Mouse (Mus musculus): Measurements from ENCODE around the gene Slc1a7. TPM values are rescaled to one million over a fixed set of nuclear protein-coding genes. Genes with fewer than 3 reads are reported as not detected.
A peak's percentile ranks its signal among the peaks of the same experiment; 100 is the strongest.

Slc1a7 gene
- not detected in 2 replicates for polyA plus RNA-seq (2016; fragmentation: Nextera tagmentation; extraction: Ambion mirVana)

GRCm38 (mm10) chr4:107967966-107968682, at the start of gene Slc1a7:
Gene Slc1a7, plus strand, starts transcription at chr4:107968332.
- no peak within 1 kb of the TSS for H3K27ac ChIP-seq
- H3K4me3 ChIP-seq: no peak within 1 kb of the TSS
- H3K27me3 ChIP-seq (replicated peaks): no peaks in the 10 kb centered on the region
- H3K4me1 ChIP-seq: no peaks in the 10 kb centered on the region
- WGBS: 85% methylated on average over 16 of the region's 16 CpGs
- H3K9ac ChIP-seq: no peak within 1 kb of the TSS
- no peaks in the 10 kb centered on the region for H3K36me3 ChIP-seq
- H3K9me3 ChIP-seq: no peaks in the 10 kb centered on the region
- no peak for ATAC-seq (ENCODE audit: low FRiP score, low read depth)
- H3K4me2 ChIP-seq (replicated peaks): no peak within 1 kb of the TSS

DNA sequence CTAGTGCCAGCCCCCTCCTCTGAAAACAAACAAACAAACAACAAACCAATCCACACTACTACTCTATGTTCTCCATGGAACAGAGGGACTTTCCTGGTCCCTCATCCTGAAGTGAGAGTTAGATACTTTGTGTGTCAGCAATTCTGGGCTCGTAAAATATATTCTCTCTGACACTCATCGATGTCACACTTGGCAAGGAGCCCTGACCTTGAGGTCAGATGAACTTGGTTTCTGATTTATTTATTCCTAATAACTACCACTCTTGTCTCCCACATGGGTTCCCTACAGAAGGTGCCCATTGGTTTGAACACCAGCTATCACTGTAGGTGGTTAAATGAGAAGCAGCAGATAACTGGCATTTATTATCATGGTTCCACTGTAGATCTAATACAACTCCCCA, 47.8 kb upstream of the Slc1a7 start:
- WGBS: 93% methylated on average over 2 of the region's 2 CpGs
- H3K27me3 ChIP-seq (replicated peaks): no peaks in the 10 kb centered on the region
- no peak for ATAC-seq (ENCODE audit: low FRiP score, low read depth)
- no peaks in the 10 kb centered on the region for H3K36me3 ChIP-seq
- H3K4me1 ChIP-seq: peaks cover 13% of the 10 kb centered on the region; the same call in 1 of the 2 replicates
- no peak overlapping the region for H3K27ac ChIP-seq
- H3K9me3 ChIP-seq: no peaks in the 10 kb centered on the region
- no peak overlapping the region for H3K4me2 ChIP-seq (replicated peaks)
- no peak overlapping the region for H3K4me3 ChIP-seq
- no peak overlapping the region for H3K9ac ChIP-seq

DNA sequence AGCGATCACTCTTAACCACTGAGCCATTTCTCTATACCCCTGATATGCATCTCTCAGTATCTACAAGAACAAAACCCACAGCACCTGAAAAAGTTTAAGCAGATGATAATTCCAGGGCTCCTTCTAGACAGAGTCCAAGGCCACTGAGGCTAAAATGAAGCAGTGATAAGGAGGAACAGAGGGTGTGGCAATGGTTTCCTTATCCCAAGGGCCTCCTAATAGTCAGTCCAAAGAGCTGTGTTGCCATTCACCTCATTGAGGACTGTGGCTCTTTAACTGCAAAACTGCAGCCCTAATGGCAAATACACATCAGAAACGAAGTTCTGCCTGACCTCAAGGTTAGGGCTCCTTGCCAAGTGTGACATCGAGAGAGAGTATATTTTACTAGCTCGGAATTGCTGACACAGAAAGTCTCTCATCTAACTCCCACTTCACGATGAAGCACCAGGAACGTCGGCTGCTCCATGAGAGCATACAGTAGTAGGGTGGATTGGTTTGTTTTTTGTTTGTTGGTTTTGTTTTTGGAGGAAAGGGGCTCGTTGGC, 46.9 kb upstream of the Slc1a7 start:
- Histone ChIP-seq H3K9ac (no peak overlapping the region), H3K27ac (no peak overlapping the region), H3K27me3 (replicated peaks) (no peaks in the 10 kb centered on the region), H3K4me1 (peaks cover 13% of the 10 kb centered on the region; the same call in 1 of the 2 replicates), H3K4me3 (no peak overlapping the region), H3K36me3 (no peaks in the 10 kb centered on the region), H3K9me3 (no peaks in the 10 kb centered on the region), H3K4me2 (replicated peaks) (no peak overlapping the region)
- 86% methylated on average over 8 of the region's 8 CpGs for WGBS
- ATAC-seq (ENCODE audit: low FRiP score, low read depth): no peak

DNA sequence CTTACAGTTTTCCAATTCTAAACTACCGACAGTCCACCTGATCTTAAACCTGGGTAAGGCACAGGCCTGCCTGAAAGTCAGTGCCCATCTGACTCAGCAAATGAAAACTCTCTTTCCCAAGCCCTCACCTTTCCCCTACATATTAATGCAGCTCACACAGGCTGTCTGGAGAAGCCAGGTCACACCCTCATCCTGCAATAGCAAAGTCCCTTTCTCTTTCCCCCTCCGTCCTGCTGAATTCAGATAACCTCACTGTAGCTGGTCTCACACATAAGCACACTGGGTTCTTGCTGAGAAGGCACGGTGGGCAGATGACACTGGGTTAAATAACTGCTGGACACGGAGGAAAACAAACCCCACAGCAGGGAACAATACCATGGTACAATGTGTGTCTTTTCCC, 46.2 kb upstream of the Slc1a7 start:
- H3K4me2 ChIP-seq (replicated peaks): peak overlapping the region; percentile 85
- H3K36me3 ChIP-seq: no peaks in the 10 kb centered on the region
- no peak overlapping the region for H3K27ac ChIP-seq
- no peaks in the 10 kb centered on the region for H3K9me3 ChIP-seq
- ATAC-seq (ENCODE audit: low FRiP score, low read depth): no peak
- no peak overlapping the region for H3K9ac ChIP-seq
- peaks cover 13% of the 10 kb centered on the region; the same call in 1 of the 2 replicates for H3K4me1 ChIP-seq
- WGBS: 54% methylated on average over 4 of the region's 4 CpGs
- H3K4me3 ChIP-seq: no peak overlapping the region
- H3K27me3 ChIP-seq (replicated peaks): no peaks in the 10 kb centered on the region

DNA sequence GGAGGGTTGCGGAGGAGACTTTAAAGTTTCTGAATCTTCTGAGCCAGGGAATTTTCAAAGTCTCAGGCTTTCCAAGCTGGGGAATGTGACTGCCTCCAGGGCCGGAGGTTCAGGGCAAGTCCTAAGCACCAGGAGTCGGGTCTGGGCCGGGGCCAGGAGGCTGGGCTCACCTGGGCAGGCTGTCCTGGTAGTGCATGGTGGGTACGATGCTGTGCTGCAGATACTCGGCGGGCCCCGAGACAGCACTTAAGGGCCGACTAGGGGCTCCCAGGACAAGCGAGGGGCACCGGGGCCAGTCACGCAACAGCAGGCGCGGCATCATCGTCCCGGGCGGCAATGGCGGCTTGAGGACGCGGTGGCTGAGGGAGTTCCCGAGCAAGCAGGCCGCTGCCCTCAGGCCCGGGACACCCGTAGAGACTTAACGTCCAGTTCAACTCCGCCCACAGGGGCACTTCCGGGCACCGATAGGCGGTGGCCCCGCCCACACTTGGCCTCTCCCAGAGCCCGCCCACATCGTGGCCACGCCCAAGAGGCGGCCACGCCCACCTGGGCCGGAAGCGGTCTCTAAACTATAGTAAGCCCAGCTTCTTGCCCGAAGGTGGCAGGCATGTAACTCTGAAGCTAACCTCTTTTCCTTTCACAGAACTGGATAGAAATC, 44.9 kb upstream of the Slc1a7 start, which contains the start of gene Cpt2:
Cpt2 (minus strand) TSS at position 466 of the 658 bp plus-strand sequence.
- WGBS: 2% methylated on average over 35 of the region's 38 CpGs
- ATAC-seq (ENCODE audit: low FRiP score, low read depth): peak; percentile 93
- no peaks in the 10 kb centered on the region for H3K27me3 ChIP-seq (replicated peaks)

DNA sequence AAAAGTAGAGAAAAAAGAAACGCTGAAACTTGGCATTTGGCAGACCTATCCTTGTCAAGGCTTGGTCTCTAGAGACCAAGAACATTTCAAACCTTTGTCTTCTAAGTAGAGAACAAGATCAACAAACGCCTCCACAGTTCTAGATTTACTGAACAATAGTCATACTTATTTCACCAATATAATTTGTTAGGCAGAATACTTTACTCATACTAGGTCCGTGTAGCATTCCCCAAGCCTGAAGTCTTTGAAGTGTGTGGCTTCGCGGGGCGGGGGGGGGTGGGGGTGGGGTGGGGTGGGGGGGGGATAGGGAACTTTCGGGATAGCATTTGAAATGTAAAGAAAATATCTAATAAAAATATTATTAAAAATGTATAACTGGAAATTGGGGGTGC, 44.3 kb upstream of the Slc1a7 start:
- Histone ChIP-seq H3K27ac (no peak overlapping the region), H3K4me3 (peak overlapping the region; percentile 69), H3K9me3 (no peaks in the 10 kb centered on the region), H3K27me3 (replicated peaks) (no peaks in the 10 kb centered on the region), H3K4me2 (replicated peaks) (peak overlapping the region; percentile 85), H3K4me1 (peaks cover 13% of the 10 kb centered on the region; the same call in 1 of the 2 replicates), H3K36me3 (no peaks in the 10 kb centered on the region), H3K9ac (no peak overlapping the region)
- peak; percentile 42 for ATAC-seq (ENCODE audit: low FRiP score, low read depth)
- 46% methylated on average over 7 of the region's 7 CpGs for WGBS

More for the DNA sequence above, 44.9 kb upstream of the Slc1a7 start, which contains the start of gene Cpt2:
- Histone ChIP-seq H3K4me2 (replicated peaks) (peak within 1 kb of the TSS; percentile 85), H3K9ac (peak within 1 kb of the TSS; percentile 74), H3K4me3 (peak within 1 kb of the TSS; percentile 69), H3K27ac (no peak within 1 kb of the TSS), H3K4me1 (peaks cover 13% of the 10 kb centered on the region; the same call in 1 of the 2 replicates), H3K9me3 (no peaks in the 10 kb centered on the region), H3K36me3 (no peaks in the 10 kb centered on the region)

- WGBS: 67% methylated on average over 2 of the region's 2 CpGs
- no peaks in the 10 kb centered on the region for H3K27me3 ChIP-seq (replicated peaks)
- no peaks in the 10 kb centered on the region for H3K9me3 ChIP-seq
- no peak overlapping the region for H3K4me2 ChIP-seq (replicated peaks)
- H3K9ac ChIP-seq: no peak overlapping the region
- no peak for ATAC-seq (ENCODE audit: low FRiP score, low read depth)
- H3K4me3 ChIP-seq: no peak overlapping the region
- no peaks in the 10 kb centered on the region for H3K4me1 ChIP-seq
- no peak overlapping the region for H3K27ac ChIP-seq
- H3K36me3 ChIP-seq: no peaks in the 10 kb centered on the region
Observed at GRCm38 (mm10) chr4:107928269-107928668, 39.9 kb upstream of the Slc1a7 start.

GRCm38 (mm10) chr4:107928726-107929125, 39.4 kb upstream of the Slc1a7 start:
- no peaks in the 10 kb centered on the region for H3K4me1 ChIP-seq
- 91% methylated on average over 2 of the region's 2 CpGs for WGBS
- H3K4me3 ChIP-seq: no peak overlapping the region
- H3K27ac ChIP-seq: no peak overlapping the region
- no peak overlapping the region for H3K9ac ChIP-seq
- H3K9me3 ChIP-seq: no peaks in the 10 kb centered on the region
- no peak overlapping the region for H3K4me2 ChIP-seq (replicated peaks)
- no peaks in the 10 kb centered on the region for H3K36me3 ChIP-seq
- ATAC-seq (ENCODE audit: low FRiP score, low read depth): no peak
- H3K27me3 ChIP-seq (replicated peaks): no peaks in the 10 kb centered on the region

GRCm38 (mm10) chr4:107931453-107931852, 36.7 kb upstream of the Slc1a7 start:
- Histone ChIP-seq H3K9ac (no peak overlapping the region), H3K9me3 (no peaks in the 10 kb centered on the region), H3K36me3 (no peaks in the 10 kb centered on the region), H3K27ac (no peak overlapping the region), H3K4me1 (no peaks in the 10 kb centered on the region), H3K4me3 (no peak overlapping the region), H3K4me2 (replicated peaks) (no peak overlapping the region), H3K27me3 (replicated peaks) (no peaks in the 10 kb centered on the region)
- no peak for ATAC-seq (ENCODE audit: low FRiP score, low read depth)
- WGBS: 77% methylated on average over 3 of the region's 3 CpGs

GRCm38 (mm10) chr4:107933239-107933638, 34.9 kb upstream of the Slc1a7 start:
- Histone ChIP-seq H3K4me2 (replicated peaks) (no peak overlapping the region), H3K27me3 (replicated peaks) (no peaks in the 10 kb centered on the region), H3K36me3 (no peaks in the 10 kb centered on the region), H3K9ac (no peak overlapping the region), H3K4me3 (no peak overlapping the region), H3K9me3 (no peaks in the 10 kb centered on the region), H3K4me1 (no peaks in the 10 kb centered on the region), H3K27ac (no peak overlapping the region)
- 80% methylated on average over 8 of the region's 8 CpGs for WGBS
- ATAC-seq (ENCODE audit: low FRiP score, low read depth): no peak

GRCm38 (mm10) chr4:107935254-107935653, 32.9 kb upstream of the Slc1a7 start:
- no peak overlapping the region for H3K4me2 ChIP-seq (replicated peaks)
- H3K27ac ChIP-seq: no peak overlapping the region
- H3K9ac ChIP-seq: no peak overlapping the region
- ATAC-seq (ENCODE audit: low FRiP score, low read depth): no peak
- H3K27me3 ChIP-seq (replicated peaks): no peaks in the 10 kb centered on the region
- H3K36me3 ChIP-seq: no peaks in the 10 kb centered on the region
- WGBS: 59% methylated on average over 3 of the region's 3 CpGs
- no peaks in the 10 kb centered on the region for H3K9me3 ChIP-seq
- no peaks in the 10 kb centered on the region for H3K4me1 ChIP-seq
- H3K4me3 ChIP-seq: no peak overlapping the region

DNA sequence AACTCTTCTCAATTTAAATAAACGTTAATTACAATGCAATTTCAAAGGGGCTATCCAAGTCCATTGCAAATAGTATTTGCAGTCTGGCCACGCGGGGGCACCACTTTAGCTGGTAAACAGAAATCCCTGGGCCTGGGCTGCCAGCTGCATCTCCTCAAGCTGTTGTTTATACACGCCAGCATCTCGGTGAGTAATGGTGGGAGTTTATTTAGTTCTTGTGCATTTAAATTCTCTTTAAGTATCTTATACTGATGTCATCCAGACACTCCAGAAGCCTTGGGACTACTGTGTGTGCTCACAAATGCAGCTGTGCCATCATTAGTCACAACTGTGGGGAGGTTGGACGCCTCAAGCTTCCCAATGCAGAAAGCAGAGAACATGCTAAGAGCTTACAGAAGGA, 30.8 kb upstream of the Slc1a7 start:
- Histone ChIP-seq H3K27me3 (replicated peaks) (no peaks in the 10 kb centered on the region), H3K4me1 (no peaks in the 10 kb centered on the region), H3K4me2 (replicated peaks) (no peak overlapping the region), H3K27ac (no peak overlapping the region), H3K36me3 (no peaks in the 10 kb centered on the region), H3K9me3 (no peaks in the 10 kb centered on the region), H3K9ac (no peak overlapping the region), H3K4me3 (no peak overlapping the region)
- WGBS: 32% methylated on average over 6 of the region's 6 CpGs
- ATAC-seq (ENCODE audit: low FRiP score, low read depth): no peak

Data from neural tube, embryonic 12.5 days (tissue).